Mouse (Mus musculus) liver, embryonic 14.5 days (tissue): Measurements from ENCODE around the gene Frem2.

Experiments used
- CTCF ChIP-seq: IDR thresholded peaks from 2 replicates; pipeline ENCODE4 v1.5.1; 2016; ENCODE audit warnings: antibody characterized with exemption, low read depth, control low read depth
- EP300 ChIP-seq: IDR thresholded peaks from 2 replicates; pipeline ENCODE4 v1.6.1; 2016; ENCODE audit warnings: antibody characterized with exemption, low read depth

- TF ChIP-seq EP300: no peak
- TF ChIP-seq CTCF: no peak
Measured at GRCm38 (mm10) chr3:53574123-53574522, 83.0 kb downstream of the Frem2 start.
